Mouse (Mus musculus): Measurements from ENCODE around the gene Nploc4.

GRCm38 (mm10) chr11:120467051-120467735, 29.7 kb upstream of the Nploc4 start, which contains the start of gene Arl16:
- TF ChIP-seq CTCF (IDR thresholded peaks at IDR 0.05; ENCODE audit: insufficient read depth, low read length) (no peak), POLR2A (IDR thresholded peaks at IDR 0.05; ENCODE audit: borderline replicate concordance, extremely low read depth, low read depth, low read length) (peak; percentile 86; the same call in 1 of the 2 replicates)

All from lung, adult 2 months (tissue).